Mouse (Mus musculus): ENCODE results near the gene Sltm. TPM values are rescaled to one million over a fixed set of nuclear protein-coding genes. Genes with fewer than 3 reads are reported as not detected.

Gene Sltm
- total and polyA plus RNA-seq, 3 experiments: 37.6 to 94.5 (median 42.4) TPM

GRCm38 (mm10) chr9:70502284-70503014 is 40.1 kb upstream of the Sltm start:
- Histone ChIP-seq H3K4me2 (ENCODE audit: insufficient read depth, low read depth, poor library complexity, severe bottlenecking) (peak overlapping the region; percentile 99), H3K27ac (ENCODE audit: insufficient read depth, low read depth) (peak overlapping the region; percentile 35; the same call in 1 of the 2 replicates), H3K4me1 (ENCODE audit: control insufficient read depth in 1 of 2, insufficient read depth in 2 of 2) (peaks cover 0 to 43% of the 10 kb centered on the region in 2 experiments; a peak in 3 of 4 replicates), H3K9ac (ENCODE audit: insufficient read depth, low read depth) (peak overlapping the region; percentile 94), H3K9me3 (replicated peaks; ENCODE audit: low read length) (no peaks in the 10 kb centered on the region), H3K4me3 (replicated peaks in 1 of 3; ENCODE audit: low read depth in 2 of 3, low read length in 2 of 3, poor library complexity in 1 of 3) (peak overlapping the region; percentile 64 to 99 (median 96)), H3K79me2 (replicated peaks; ENCODE audit: control insufficient read depth, extremely low read depth, insufficient read depth, poor library complexity, severe bottlenecking) (peaks cover 49% of the 10 kb centered on the region), H3K36me3 (replicated peaks in 1 of 2; ENCODE audit: control insufficient read depth in 1 of 2, insufficient read depth in 1 of 2, low read length in 1 of 2) (peaks cover 6 to 24% of the 10 kb centered on the region in 2 experiments), H3K27me3 (replicated peaks) (no peaks in the 10 kb centered on the region)
- dilution Hi-C loops (cut with MboI; ENCODE audit: extremely low pct_ligation_motif_present, extremely low pct_unique_long_range_greater_than_20kb, low sequenced_read_pairs) (no loop called here), in situ Hi-C loops (cut with MboI; ENCODE audit: low pct_ligation_motif_present, low pct_unique_long_range_greater_than_20kb, low sequenced_read_pairs) (loop anchor here (10.0 to 25.0 kb wide), 2 partner anchors 88 to 315 kb away; no protein-coding TSS in a partner anchor)
- peak; percentile 21 for DNase-seq (ENCODE audit: extremely low read depth)
- peak; percentile 52; the same call in 1 of the 2 replicates for TF ChIP-seq BHLHE40 (IDR thresholded peaks at IDR 0.05; ENCODE audit: low read depth, low read length)
- TF ChIP-seq HCFC1 (IDR thresholded peaks at IDR 0.05; ENCODE audit: low read depth, low read length): no peak

- in situ Hi-C loops (cut with MboI; ENCODE audit: low pct_ligation_motif_present, low pct_unique_long_range_greater_than_20kb, low sequenced_read_pairs) (loop anchor here (10.0 to 25.0 kb wide), 2 partner anchors 88 to 316 kb away; no protein-coding TSS in a partner anchor), dilution Hi-C loops (cut with MboI; ENCODE audit: extremely low pct_ligation_motif_present, extremely low pct_unique_long_range_greater_than_20kb, low sequenced_read_pairs) (no loop called here)
- Histone ChIP-seq H3K79me2 (replicated peaks; ENCODE audit: control insufficient read depth, extremely low read depth, insufficient read depth, poor library complexity, severe bottlenecking) (peaks cover 46% of the 10 kb centered on the region), H3K4me1 (ENCODE audit: control insufficient read depth in 1 of 2, insufficient read depth in 2 of 2) (peaks cover 0 to 42% of the 10 kb centered on the region in 2 experiments; a peak in 2 of 4 replicates), H3K27me3 (replicated peaks) (no peaks in the 10 kb centered on the region), H3K9me3 (replicated peaks; ENCODE audit: low read length) (no peaks in the 10 kb centered on the region), H3K9ac (ENCODE audit: insufficient read depth, low read depth) (peak overlapping the region; percentile 94), H3K4me2 (ENCODE audit: insufficient read depth, low read depth, poor library complexity, severe bottlenecking) (peak overlapping the region; percentile 99; the same call in 1 of the 2 replicates), H3K27ac (ENCODE audit: insufficient read depth, low read depth) (peak overlapping the region; percentile 94), H3K36me3 (replicated peaks in 1 of 2; ENCODE audit: control insufficient read depth in 1 of 2, insufficient read depth in 1 of 2, low read length in 1 of 2) (peaks cover 3 to 20% of the 10 kb centered on the region in 2 experiments), H3K4me3 (replicated peaks in 1 of 3; ENCODE audit: low read depth in 2 of 3, low read length in 2 of 3, poor library complexity in 1 of 3) (peak overlapping the region; percentile 64 to 99 (median 96))
- peak; percentile 48 for DNase-seq (ENCODE audit: extremely low read depth)
- no peak for TF ChIP-seq MEF2A (IDR thresholded peaks at IDR 0.05; ENCODE audit: borderline replicate concordance, low read depth, low read length)
- no peak for TF ChIP-seq USF1 (IDR thresholded peaks at IDR 0.05; ENCODE audit: low read depth, low read length)
- no peak for TF ChIP-seq ZC3H11A (IDR thresholded peaks at IDR 0.05; ENCODE audit: low read depth, low read length)
- no peak for TF ChIP-seq TCF12 (IDR thresholded peaks at IDR 0.05; ENCODE audit: low read depth, low read length)
- no peak for TF ChIP-seq JUND (conservative IDR thresholded peaks at IDR 0.05; ENCODE audit: low read depth, low read length)
- TF ChIP-seq RAD21 (IDR thresholded peaks at IDR 0.05; ENCODE audit: low read depth, low read length): no peak
- TF ChIP-seq NRF1 (IDR thresholded peaks at IDR 0.05; ENCODE audit: low read depth, low read length): no peak
- no peak for TF ChIP-seq ZNF384 (IDR thresholded peaks at IDR 0.05; ENCODE audit: low read depth, low read length)
- no peak for TF ChIP-seq CHD1 (IDR thresholded peaks at IDR 0.05; ENCODE audit: low read depth, low read length)
- TF ChIP-seq CHD2 (IDR thresholded peaks at IDR 0.05; ENCODE audit: low read length): peak; percentile 43; the same call in 1 of the 2 replicates
- TF ChIP-seq GABPA (IDR thresholded peaks at IDR 0.05; ENCODE audit: insufficient replicate concordance, low read depth, low read length): no peak
- no peak for TF ChIP-seq POLR2AphosphoS2 (IDR thresholded peaks at IDR 0.05; ENCODE audit: low read depth, low read length)
- peak; percentile 22; the same call in 1 of the 2 replicates for TF ChIP-seq ELF1 (IDR thresholded peaks at IDR 0.05; ENCODE audit: low read depth, low read length)
- no peak for TF ChIP-seq MAFK (IDR thresholded peaks at IDR 0.05; ENCODE audit: insufficient replicate concordance, low read length)
- no peak for TF ChIP-seq JUN (IDR thresholded peaks at IDR 0.05; ENCODE audit: insufficient read depth, low read depth, low read length)
- peak; percentile 53; the same call in 1 of the 2 replicates for TF ChIP-seq UBTF (IDR thresholded peaks at IDR 0.05; ENCODE audit: low read depth, low read length)
- no peak for TF ChIP-seq MYC (IDR thresholded peaks at IDR 0.05; ENCODE audit: low read depth, low read length)
- no peak for TF ChIP-seq NELFE (IDR thresholded peaks at IDR 0.05; ENCODE audit: low read depth, low read length)
- no peak for TF ChIP-seq PAX5 (IDR thresholded peaks at IDR 0.05; ENCODE audit: low read length)
- 0 out of 2 replicates have a peak, but pooled peaks have one; percentile 12 for TF ChIP-seq EP300 (IDR thresholded peaks at IDR 0.05; ENCODE audit: low read length)
- TF ChIP-seq RCOR1 (conservative IDR thresholded peaks at IDR 0.05; ENCODE audit: low read depth, low read length): no peak
- TF ChIP-seq CTCF (conservative IDR thresholded peaks at IDR 0.05 in 1 of 2, IDR thresholded peaks at IDR 0.05 in 1 of 2; ENCODE audit: low read depth in 2 of 2, low read length in 2 of 2): no peak
- no peak for TF ChIP-seq TBP (conservative IDR thresholded peaks at IDR 0.05; ENCODE audit: low read depth, low read length)
- TF ChIP-seq ZKSCAN1 (IDR thresholded peaks at IDR 0.05; ENCODE audit: borderline replicate concordance, low read depth, low read length): no peak
- no peak for TF ChIP-seq SMC3 (IDR thresholded peaks at IDR 0.05; ENCODE audit: low read depth, low read length)
- TF ChIP-seq MXI1 (IDR thresholded peaks at IDR 0.05; ENCODE audit: low read depth, low read length): peak; percentile 64
- TF ChIP-seq ETS1 (conservative IDR thresholded peaks at IDR 0.05; ENCODE audit: low read depth, low read length): no peak
- TF ChIP-seq E2F4 (IDR thresholded peaks at IDR 0.05; ENCODE audit: insufficient replicate concordance, low read depth, low read length): no peak
These were observed 39.4 kb upstream of the Sltm start for GRCm38 (mm10) chr9:70503015-70503603.

Measured in CH12.LX (cell line).